Mouse (Mus musculus): ENCODE measurements around the gene Gtf3a.
"Not testable (repeated sequence)": the region's sequence is repeated elsewhere in the genome, so short reads cannot be mapped to it uniquely, and the experiment has no call there.

Gtf3a gene

GRCm38 (mm10) chr5:146948508-146949088 lies at the start of gene Gtf3a:
Gtf3a (plus strand) TSS chr5:146948657.
- DNase-seq (ENCODE audit: extremely low spot score, low spot score) = peak; percentile 95

DNA sequence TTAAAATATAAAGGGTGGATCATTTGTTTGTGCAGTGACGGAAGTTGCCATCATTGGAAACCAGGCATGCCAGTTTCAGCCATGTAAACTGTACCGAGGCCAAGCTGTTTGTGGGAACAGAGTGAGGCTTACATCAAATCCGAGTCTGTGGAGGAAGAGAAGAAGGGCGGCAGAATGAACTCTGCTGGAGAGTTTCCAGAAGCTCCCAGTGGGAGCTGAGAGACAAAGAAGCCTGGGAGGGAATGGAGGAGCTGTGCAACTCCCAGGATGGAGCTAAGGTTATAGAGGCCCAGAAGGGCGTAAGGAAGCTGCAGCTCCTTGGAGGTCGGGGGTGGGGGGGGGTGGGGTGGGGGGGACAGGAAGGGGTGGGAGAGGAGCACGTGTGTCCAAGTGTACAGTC lies 48.1 kb upstream of the Gtf3a start:
- DNase-seq (ENCODE audit: extremely low spot score, low spot score) = no peak

- no peak for DNase-seq (ENCODE audit: extremely low spot score, low spot score)
These were observed 47.0 kb upstream of the Gtf3a start for GRCm38 (mm10) chr5:146901501-146901900.

DNA sequence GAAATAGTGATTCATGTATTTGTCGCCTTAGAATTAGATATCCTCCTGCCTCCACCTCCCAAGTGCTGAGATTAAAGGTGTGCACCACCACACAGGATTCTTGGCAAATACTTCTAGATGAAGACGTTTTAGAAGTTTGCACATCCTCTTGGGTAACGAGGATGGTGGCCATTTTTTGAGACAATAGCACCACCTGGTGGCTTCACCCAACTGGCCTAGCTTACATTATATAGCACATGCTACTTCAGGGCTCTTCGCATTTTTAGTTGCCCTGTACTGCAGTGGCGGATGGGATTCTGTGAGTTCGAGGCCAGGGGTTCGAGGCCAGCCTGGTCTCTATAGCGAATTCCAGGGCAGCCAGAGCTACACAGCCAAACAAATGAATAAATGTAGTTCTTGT lies 44.1 kb upstream of the Gtf3a start:
- peak; percentile 72 for DNase-seq (ENCODE audit: extremely low spot score, low spot score)

DNA sequence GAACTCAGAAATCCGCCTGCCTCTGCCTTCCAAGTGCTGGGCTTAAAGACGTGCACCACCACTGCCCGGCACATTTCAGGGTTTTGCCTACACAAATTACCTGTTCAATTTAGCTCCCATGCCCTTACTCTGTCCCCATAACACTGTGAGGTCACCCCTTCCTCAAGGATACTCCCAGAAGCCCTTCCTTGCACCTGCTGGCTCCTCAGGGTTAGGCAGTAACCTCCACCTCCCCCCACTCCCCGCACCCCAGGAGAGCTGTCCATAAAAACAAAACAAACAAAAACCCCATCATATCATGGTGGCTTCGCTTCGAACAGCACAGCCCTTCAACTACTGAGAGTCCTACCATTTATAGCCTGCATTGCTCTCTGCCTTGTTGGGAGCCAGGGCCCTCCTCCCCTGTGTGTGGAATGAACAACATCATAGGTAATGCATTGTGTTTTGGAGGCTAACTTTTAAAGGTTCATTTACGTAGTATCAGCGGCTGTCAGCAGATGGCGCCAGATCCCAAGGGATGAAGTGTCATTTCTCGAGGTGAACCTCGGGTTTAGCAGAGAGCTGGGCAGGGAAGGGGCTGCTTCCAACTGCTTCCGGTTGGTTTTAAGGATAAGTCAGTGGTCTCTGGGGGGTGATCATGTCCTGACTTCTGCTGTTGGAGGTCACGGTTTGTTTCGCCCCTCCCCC lies 42.8 kb upstream of the Gtf3a start:
- peak; percentile 86 for DNase-seq (ENCODE audit: extremely low spot score, low spot score)

DNA sequence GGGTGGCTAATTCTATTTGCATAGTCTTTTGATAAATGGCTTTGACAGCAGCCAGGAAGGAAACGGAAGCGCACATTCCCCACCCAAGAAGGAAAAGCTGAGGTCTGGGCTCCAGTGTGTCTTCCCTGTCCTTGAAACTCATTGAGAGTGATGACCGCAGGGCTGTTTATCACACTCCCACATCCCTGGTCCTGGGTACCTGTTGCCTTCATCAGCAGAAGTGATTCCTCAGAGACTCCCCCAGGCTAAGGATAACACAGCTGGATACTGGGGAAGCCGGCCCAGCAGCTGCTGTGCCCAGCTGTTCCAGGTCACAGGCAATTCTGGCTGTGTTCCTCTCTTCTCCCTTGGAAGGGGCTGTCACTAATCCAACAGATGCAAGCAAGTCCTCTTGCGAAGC lies 40.9 kb upstream of the Gtf3a start:
- no peak for DNase-seq (ENCODE audit: extremely low spot score, low spot score)

DNA sequence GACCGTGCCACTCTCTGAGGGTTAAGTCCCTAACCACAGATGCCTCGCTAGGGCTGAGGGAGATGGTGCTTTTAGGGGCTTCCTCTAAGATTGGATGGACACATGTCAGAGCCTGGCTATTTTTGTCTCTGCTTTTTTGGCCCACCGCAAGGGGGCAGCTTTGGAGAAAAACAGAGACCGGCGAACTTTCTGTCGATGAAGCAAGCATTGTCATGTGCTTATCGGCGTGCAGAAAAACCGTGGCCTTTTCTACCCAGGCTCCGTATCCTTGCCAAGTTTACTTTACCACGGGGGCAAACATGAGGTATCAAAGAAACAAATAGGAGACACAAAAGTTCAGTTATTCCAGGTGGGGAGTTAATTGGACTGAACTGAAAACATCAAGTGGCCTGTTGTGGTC lies 39.8 kb upstream of the Gtf3a start:
- DNase-seq (ENCODE audit: extremely low spot score, low spot score) = no peak

DNA sequence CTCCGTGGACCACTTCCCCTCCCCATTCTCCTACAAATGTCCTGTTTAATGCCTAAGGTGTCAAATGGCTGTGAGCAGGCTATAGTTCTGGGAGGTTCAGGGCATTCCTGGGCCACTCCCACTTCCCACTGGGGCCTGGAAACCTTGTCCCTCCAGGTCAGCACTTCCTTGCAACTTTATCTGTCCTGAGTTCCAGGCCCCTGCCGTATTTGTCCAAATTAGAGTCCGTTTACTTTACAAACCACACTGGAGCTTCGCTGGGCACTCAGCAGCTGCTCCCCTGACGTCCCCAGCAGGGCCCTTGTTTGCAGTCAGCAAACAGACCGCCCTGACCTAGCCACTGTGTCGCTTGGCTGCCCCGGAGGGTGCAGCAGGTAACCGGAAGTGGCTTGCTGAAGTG lies 36.3 kb upstream of the Gtf3a start:
- no peak for DNase-seq (ENCODE audit: extremely low spot score, low spot score)

GRCm38 (mm10) chr5:146913355-146913754 lies 35.1 kb upstream of the Gtf3a start:
- no peak for DNase-seq (ENCODE audit: extremely low spot score, low spot score)

DNA sequence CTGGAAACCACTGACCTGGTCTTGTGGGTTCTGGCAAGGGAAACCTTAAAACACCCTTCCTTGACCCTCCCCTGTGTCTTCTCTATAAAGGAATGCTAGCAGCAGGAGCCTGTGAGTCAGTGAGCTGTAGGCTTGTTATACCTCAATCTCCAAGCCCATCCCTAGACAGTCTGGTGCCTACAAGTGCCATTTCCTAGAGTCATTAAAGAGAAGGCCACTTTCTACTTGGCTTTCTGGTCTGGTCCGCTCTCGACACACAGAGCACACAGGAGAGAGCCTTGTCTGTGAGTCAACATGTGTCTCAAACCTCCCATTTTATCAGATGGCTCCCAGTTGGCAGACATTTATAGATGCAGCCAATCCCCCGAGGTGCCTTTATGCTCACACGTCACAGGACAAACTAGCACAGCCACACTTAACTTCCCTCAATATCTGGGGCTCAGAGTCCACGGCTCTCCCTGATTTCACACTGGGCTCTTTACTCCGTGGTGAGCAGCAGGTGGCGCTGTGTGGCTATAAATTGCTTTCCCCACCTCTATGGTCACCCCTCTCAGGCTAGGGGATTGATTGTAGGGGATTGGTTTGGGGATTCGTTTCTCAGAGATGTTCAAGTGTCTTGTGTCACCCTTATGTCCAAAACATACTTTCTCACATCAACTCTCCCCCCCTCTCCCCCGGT lies 34.2 kb upstream of the Gtf3a start:
- peak; percentile 53 for DNase-seq (ENCODE audit: extremely low spot score, low spot score)

- no peak for DNase-seq (ENCODE audit: extremely low spot score, low spot score)
These were observed 32.2 kb upstream of the Gtf3a start for GRCm38 (mm10) chr5:146916273-146916672.

- no peak for DNase-seq (ENCODE audit: extremely low spot score, low spot score)
These were observed 31.7 kb upstream of the Gtf3a start for GRCm38 (mm10) chr5:146916806-146917205.

DNA sequence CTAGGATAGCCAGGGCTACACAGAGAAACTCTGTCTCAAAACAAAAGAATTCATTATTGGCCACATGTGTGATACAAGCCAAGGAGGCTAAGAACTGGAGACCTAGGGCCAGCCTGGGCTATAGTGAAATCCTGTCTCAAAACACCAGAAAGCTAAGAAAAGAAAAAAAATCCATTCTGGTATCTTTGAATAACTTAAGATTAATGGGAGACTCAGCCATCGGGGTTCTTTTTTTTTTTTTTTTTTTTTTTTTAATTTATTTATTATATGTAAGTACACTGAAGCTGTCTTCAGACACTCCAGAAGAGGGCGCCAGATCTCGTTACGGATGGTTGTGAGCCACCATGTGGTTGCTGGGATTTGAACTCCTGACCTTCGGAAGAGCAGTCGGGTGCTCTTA lies 31.1 kb upstream of the Gtf3a start:
- DNase-seq (ENCODE audit: extremely low spot score, low spot score) = not testable (repeated sequence)

GRCm38 (mm10) chr5:146919874-146920273 lies 28.6 kb upstream of the Gtf3a start:
- DNase-seq (ENCODE audit: extremely low spot score, low spot score) = no peak

DNA sequence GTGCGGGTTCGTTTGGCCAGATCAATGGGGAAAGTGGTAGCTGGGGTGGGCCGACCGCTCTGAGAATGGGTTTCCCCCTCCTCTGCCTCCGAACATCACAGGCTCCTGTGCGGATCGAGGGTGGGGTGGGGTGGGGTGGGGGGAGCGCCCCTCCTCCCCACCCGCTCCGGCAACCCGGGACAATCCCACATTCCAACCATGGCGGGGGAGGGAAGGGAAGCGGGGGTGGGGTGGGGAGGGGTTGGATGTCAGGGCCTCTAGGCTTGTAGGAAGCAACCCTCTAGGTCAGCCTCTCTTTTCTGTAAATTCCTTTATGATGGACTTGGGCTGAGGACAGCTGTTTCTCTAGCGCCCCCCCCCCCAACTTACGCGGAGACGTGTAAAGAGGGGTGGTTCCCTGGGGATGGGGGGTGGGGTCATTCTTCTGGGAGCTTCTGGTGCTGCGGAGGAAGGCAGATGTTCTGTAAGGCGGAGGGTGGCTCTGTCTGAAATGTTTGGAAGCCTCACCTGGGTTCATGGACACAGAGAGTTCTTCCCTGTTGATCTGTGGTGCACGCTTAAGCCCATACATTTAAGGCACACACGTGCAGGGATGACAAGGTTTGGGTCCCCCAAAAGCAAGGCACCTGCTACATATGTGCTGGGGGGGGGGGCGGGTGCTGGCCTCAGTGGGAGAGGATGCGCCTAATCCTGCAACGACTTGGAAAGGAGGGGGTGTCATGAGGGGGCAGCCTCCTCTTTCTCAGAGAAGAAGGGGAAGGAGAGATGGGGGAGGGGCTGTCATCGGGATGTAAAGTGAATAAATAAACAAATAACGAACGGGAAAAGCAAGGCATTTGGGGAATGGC lies 27.9 kb upstream of the Gtf3a start:
- DNase-seq (ENCODE audit: extremely low spot score, low spot score) = peak; percentile 32

GRCm38 (mm10) chr5:146921224-146921623 lies 27.2 kb upstream of the Gtf3a start:
- no peak for DNase-seq (ENCODE audit: extremely low spot score, low spot score)

DNA sequence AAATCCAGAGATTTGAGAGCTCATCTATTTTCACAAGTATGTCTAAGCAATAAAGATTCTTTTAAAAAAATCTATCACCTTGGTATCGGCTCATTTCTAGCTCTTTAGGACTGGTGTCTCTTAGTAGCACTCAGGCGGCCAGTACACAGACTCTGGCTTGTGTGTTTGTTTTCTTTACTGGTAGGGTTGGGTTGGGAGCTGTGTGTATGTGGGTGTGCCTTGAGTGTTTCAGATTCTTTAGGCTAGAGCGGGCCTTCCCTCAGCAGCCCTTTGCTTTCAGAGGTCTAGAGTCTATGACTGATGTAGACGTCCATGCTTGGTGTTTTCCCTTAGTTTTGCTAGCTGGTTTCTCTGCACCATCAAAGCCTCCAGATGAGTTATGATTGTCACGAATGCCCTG lies 24.9 kb upstream of the Gtf3a start:
- no peak for DNase-seq (ENCODE audit: extremely low spot score, low spot score)

- no peak for DNase-seq (ENCODE audit: extremely low spot score, low spot score)
These were observed 21.8 kb upstream of the Gtf3a start for GRCm38 (mm10) chr5:146926673-146927072.

- DNase-seq (ENCODE audit: extremely low spot score, low spot score) = no peak
These were observed 17.0 kb upstream of the Gtf3a start for GRCm38 (mm10) chr5:146931422-146931821.

DNA sequence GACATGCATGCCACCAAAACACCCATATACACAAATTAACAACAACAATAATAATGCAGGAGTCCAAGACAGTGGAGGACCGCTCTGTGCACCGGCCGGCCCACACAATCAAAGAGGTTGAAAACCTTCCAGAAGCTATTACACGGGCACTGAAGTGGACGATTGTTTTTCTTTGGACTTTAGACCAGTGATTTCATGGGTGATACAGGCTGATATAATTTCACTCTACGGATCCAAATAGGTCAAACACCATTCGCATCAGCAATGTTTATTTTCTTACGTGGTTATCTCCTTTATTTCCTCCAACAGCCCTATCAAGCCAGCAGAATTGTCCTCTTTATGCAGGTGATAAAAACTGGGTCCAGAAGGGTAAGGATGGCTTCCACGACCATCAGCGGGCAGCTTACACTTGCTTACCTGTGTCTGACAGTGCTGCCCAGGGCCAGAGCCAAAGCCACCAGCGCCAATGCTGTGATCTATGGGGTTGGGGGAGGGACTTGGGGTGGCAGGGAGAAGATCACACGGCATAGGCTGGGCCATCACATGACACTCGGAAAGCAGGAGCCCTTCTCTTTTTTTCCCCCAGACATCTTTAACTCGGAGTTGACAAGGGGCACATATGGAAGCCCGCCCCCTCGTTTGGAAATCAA lies 16.4 kb upstream of the Gtf3a start:
- no peak for DNase-seq (ENCODE audit: extremely low spot score, low spot score)

DNA sequence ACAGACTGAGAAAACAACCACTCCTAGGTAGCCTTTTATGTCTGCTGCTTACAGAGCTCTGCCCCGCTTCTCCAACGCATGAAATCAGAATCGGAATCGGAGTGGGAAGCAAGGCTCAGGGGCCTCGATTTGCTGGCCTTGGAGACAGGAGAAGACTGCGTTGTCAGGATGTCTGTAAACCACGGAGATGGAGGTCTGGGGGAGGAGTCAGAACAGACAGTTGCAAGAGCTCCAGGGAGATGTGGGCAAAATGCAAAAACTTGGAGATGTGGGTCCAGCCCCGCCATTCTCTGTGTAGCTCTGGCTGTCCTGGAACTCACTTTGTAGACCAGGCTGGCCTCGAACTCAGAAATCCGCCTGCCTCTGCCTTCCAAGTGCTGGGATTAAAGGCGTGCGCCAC lies 15.0 kb upstream of the Gtf3a start:
- no peak for DNase-seq (ENCODE audit: extremely low spot score, low spot score)

All from neural tube, embryonic 10.5 days (tissue).